ENCODE assay signal across 9 mouse cellular contexts in genomic region chr4:149886298-149887271, GRCm38 (mm10).
A peak's percentile ranks its signal among the peaks of the same experiment; 100 is the strongest.
DNase-seq lines count a peak whose midpoint lies in the region; ATAC-seq and TF ChIP-seq lines count a peak whose summit lies in the region.
"Had no signal": no experiment of that assay in that cellular context is flagged by ENCODE, and none has a peak within 500 bp of the region (broad histone marks: within the 10 kb centered on the region; RNA-seq: fewer than 3 reads in every experiment).

No protein-coding gene starts in this region.

- H3K4me1 ChIP-seq in cortical plate, adult 2 months (ENCODE audit: control insufficient read depth, insufficient read depth, low read length): peaks cover 2% of the 10 kb centered on the region; the same call in 1 of the 2 replicates
- peaks cover 38% of the 10 kb centered on the region for H3K4me1 ChIP-seq in limb, embryonic 14.5 days (ENCODE audit: control insufficient read depth, insufficient read depth, low read length)
- H3K4me1 ChIP-seq in midbrain, embryonic 11.5 days (ENCODE audit: control insufficient read depth, insufficient read depth, low read length): no peaks in the 10 kb centered on the region

- intact Hi-C loops in heart, postnatal 25 days (cut with DNase I): loop anchor here (5.0 kb wide), 1 partner anchor 34 kb away; no protein-coding TSS in a partner anchor

- H3K27ac ChIP-seq in cortical plate, adult 2 months (ENCODE audit: insufficient read depth, low read length): peak overlapping the region; percentile 30; the same call in 1 of the 2 replicates
- H3K27ac ChIP-seq in limb, embryonic 14.5 days (replicated peaks; ENCODE audit: low read depth, low read length): no peak overlapping the region
- H3K27ac ChIP-seq in midbrain, embryonic 11.5 days (ENCODE audit: low read depth, low read length): no peak overlapping the region
- H3K27ac ChIP-seq: heart, embryonic 15.5 days had no signal

- ATAC-seq in limb, embryonic 14.5 days (ENCODE audit: low FRiP score, low read depth): peak; percentile 31
- no peak for ATAC-seq in midbrain, embryonic 11.5 days (ENCODE audit: low FRiP score)

- TF ChIP-seq CTCF in cortical plate, adult 2 months (IDR thresholded peaks at IDR 0.05; ENCODE audit: extremely low read depth, insufficient read depth, low read length): no peak

- WGBS in limb, embryonic 14.5 days: 45% methylated on average over 18 of the region's 18 CpGs
- 81% methylated on average over 18 of the region's 18 CpGs for WGBS in midbrain, embryonic 11.5 days

- H3K9me3 ChIP-seq in limb, embryonic 14.5 days (ENCODE audit: control insufficient read depth, low read length): no peaks in the 10 kb centered on the region
- H3K9me3 ChIP-seq in midbrain, embryonic 11.5 days (ENCODE audit: control insufficient read depth, low read length): no peaks in the 10 kb centered on the region
- H3K9me3 ChIP-seq: heart, embryonic 15.5 days had no signal

- no peak overlapping the region for H3K9ac ChIP-seq in limb, embryonic 14.5 days (ENCODE audit: low read depth, low read length, severe bottlenecking)
- H3K9ac ChIP-seq in midbrain, embryonic 11.5 days (ENCODE audit: low read length): no peak overlapping the region
- H3K9ac ChIP-seq: heart, embryonic 15.5 days had no signal

- DNase-seq in layer of hippocampus, adult 9-11 months: peak; percentile 71
- DNase-seq in layer of hippocampus, postnatal 25 days (ENCODE audit: extremely low spot score in 1 of 2, low spot score in 1 of 2): no peak
- DNase-seq in heart, postnatal 25 days (ENCODE audit: low spot score): peak; percentile 35
- no peak for DNase-seq in limb, embryonic 14.5 days (ENCODE audit: low spot score)
- no peak for DNase-seq in cerebellum, postnatal 36 days
- DNase-seq in MN1 (ENCODE audit: low spot score): no peak
- no peak for DNase-seq in midbrain, embryonic 11.5 days (ENCODE audit: low spot score, missing footprints)

- no peaks in the 10 kb centered on the region for H3K36me3 ChIP-seq in limb, embryonic 14.5 days (ENCODE audit: control insufficient read depth, insufficient read depth, low read length)
- H3K36me3 ChIP-seq in midbrain, embryonic 11.5 days (ENCODE audit: control insufficient read depth, insufficient read depth, low read length): no peaks in the 10 kb centered on the region
- H3K36me3 ChIP-seq: heart, embryonic 15.5 days had no signal

- no peaks in the 10 kb centered on the region for H3K27me3 ChIP-seq in limb, embryonic 14.5 days (ENCODE audit: control insufficient read depth, insufficient read depth, low read length)
- H3K27me3 ChIP-seq in midbrain, embryonic 11.5 days (ENCODE audit: control insufficient read depth, insufficient read depth, low read length): no peaks in the 10 kb centered on the region
- H3K27me3 ChIP-seq: heart, embryonic 15.5 days had no signal

- H3K4me2 ChIP-seq in limb, embryonic 14.5 days (replicated peaks; ENCODE audit: low read depth, low read length, severe bottlenecking): no peak overlapping the region
- H3K4me2 ChIP-seq in midbrain, embryonic 11.5 days: no peak overlapping the region
- H3K4me2 ChIP-seq: heart, embryonic 15.5 days had no signal

- no peak overlapping the region for H3K4me3 ChIP-seq in cortical plate, adult 2 months (ENCODE audit: insufficient read depth, low read length)
- H3K4me3 ChIP-seq in limb, embryonic 14.5 days (replicated peaks; ENCODE audit: low read length): no peak overlapping the region
- no peak overlapping the region for H3K4me3 ChIP-seq in midbrain, embryonic 11.5 days (ENCODE audit: low read depth, low read length)
- H3K4me3 ChIP-seq: heart, embryonic 15.5 days had no signal

- no peak for TF ChIP-seq POLR2A in cortical plate, adult 2 months (IDR thresholded peaks at IDR 0.05; ENCODE audit: extremely low read depth, insufficient read depth, low read length)
- TF ChIP-seq POLR2A in limb, embryonic 14.5 days (IDR thresholded peaks at IDR 0.05; ENCODE audit: borderline replicate concordance, extremely low read depth, insufficient read depth, insufficient read length): no peak

Comparison
In these comparisons a context has a peak if more than half of its experiments do, and no peak if none do; other contexts are left out.
1. DNase-seq: peak in layer of hippocampus, adult 9-11 months (single experiment) and heart, postnatal 25 days (single experiment); none in layer of hippocampus, postnatal 25 days (0 of 2), limb, embryonic 14.5 days (single experiment), cerebellum, postnatal 36 days (0 of 2), MN1 (single experiment) and midbrain, embryonic 11.5 days (single experiment).